Mouse (Mus musculus): ENCODE measurements around the gene Myom1. TPM values are rescaled to one million over a fixed set of nuclear protein-coding genes. Genes with fewer than 3 reads are reported as not detected.

Gene Myom1
- total RNA-seq, 2 experiments from 2014 or later: 2.3 to 3.7 TPM

DNA sequence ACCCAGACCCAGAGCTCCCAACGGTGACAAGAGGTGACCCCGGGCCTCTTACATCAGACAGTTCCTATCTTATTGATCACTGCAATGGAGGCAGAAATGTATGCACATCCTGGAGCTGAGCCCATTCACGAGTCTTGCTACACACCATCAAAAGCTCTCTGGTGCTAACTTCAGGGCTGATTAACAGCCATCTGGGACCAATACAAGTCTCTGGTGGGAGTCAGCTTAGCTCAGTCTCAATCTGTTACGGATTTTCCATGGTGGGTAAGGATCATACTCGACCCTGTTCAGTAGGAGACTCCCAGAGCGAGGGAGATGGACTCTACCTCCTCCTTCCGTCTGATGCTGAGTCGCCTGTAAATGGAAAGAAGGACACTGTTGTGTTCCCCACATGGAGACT lies 157.3 kb downstream of the Myom1 start:
- intact Hi-C loops (cut with DNase I): no loop called here

DNA sequence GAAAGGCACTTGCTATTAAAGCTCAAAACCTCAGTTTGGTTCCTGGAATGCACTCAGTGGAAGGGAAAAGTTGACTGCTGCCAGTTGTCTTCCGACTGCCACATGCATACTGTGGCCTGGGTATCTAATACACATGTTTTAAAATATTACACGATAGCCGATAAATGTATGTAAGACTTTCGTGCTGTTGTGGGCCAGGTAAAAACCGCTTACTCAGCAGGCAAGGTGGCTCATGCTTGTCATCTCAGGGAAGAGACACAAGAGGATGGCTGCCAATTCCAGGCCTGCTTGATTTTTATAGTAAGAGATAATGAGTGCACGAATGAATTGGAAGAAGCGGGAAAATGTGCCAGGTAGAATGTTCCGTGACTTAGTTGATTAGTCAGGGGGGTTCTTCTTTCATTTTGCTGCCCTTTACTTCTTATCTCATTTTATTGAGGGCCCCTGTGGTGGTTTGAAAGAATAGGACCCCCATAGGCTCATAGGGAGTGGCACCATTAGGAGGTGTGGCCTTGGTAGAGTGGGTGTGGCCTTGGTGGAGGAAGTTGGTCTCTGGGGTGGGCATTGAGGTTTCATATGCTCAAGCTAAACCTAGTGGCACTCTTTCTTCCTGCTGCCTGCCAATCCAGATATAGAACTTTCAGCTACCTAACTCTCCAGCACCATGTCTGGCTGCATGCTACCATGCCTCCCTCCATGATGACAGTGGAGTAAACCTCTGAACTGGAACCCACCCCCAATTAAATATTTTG lies 158.0 kb downstream of the Myom1 start:
- no peak for DNase-seq (ENCODE audit: low spot score in 2 of 2)
- intact Hi-C loops (cut with DNase I): no loop called here

More for the DNA sequence above, 157.3 kb downstream of the Myom1 start:
- no peak for DNase-seq (ENCODE audit: low spot score in 2 of 2)

DNA sequence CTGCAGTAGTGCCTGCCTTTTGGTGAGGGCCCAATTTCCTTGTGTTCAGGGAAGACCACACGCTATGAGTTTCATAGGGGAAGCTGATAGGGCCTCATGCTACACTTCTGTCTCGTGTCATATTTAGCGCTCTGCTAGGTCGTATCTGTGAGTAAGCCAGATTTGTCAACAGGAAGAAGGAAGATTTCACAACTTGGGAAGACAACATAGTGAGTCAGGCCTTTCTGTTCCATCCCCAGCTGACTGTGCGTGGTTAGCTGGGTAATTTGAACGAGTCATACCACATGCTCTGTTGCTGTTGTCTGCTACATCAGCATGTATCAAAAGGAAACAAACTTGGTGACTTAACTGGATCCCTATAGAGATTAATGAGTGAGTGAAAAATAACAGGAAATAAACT lies 162.6 kb downstream of the Myom1 start:
- intact Hi-C loops (cut with DNase I): no loop called here
- DNase-seq (ENCODE audit: low spot score in 2 of 2): peak in 1 of 2 experiments; percentile 14

DNA sequence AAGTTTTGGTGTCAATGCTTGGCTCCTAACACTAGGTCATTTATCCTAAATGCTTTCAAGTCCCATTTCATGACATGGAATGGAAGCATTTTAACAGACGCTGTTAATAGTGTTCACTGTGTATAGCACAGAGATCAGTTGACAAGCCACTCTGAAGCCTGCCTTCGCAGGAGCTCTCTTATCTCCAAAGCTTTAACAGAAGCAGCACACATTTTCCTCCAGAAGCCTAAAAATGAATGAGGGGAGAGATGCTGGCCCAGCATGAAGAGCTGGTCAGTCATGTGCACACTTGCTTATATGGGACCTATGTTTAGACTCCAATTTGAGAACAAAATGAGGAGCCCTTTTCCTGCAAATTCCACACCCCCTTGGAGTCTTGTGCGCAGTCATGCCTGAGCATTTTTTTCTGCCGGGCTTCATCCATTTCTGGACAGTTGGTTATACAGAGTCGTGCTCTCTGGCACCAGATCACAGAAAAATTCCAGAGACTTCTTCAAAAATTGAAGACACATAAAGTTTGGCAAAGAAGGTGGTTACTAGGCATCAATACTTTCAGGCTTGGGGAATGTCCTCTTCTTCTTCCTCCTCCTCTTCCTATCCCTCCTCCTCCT lies 165.9 kb downstream of the Myom1 start:
- intact Hi-C loops (cut with DNase I): no loop called here
- no peak for DNase-seq (ENCODE audit: low spot score in 2 of 2)

DNA sequence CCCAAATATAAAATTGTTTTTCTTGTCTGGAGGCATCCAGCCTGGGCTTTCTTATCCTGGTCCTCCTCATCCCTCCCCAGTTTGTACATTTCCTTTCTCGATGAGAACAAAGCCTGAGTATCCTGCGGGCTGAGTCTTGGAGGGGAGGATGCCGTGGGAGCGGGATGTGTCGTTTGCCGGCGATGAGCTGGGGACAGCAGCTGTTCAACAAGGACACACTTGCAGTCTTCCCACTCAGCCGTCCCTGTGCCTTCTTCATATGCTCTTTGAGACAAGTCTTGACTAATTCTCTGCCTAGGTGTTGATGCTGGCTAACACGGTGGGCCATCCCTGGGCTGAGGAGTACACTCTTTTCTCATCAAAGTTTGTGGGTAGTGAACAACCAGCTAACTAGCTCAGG lies 166.4 kb downstream of the Myom1 start:
- peak; percentile 54 to 60 for DNase-seq (ENCODE audit: low spot score in 2 of 2)
- intact Hi-C loops (cut with DNase I): no loop called here

DNA sequence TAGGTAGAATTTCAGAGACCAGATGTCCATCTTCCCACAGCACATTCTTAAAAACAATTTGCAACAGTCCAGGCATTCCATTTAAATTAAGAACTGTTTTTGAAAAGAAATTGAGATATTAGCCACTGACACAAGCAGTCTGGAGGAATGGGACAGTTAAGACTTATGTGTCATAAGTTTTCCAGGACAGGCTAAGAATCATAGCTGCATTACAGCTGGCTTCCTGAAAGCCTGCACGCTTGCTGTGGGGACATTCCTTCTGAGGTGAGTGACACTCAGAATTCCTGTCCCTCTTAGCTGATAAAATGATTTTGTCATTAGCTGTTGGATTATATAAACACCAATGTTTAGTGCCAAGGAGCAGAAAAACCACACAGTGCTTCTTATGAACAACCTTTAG lies 167.2 kb downstream of the Myom1 start:
- no peak for DNase-seq (ENCODE audit: low spot score in 2 of 2)
- intact Hi-C loops (cut with DNase I): no loop called here

DNA sequence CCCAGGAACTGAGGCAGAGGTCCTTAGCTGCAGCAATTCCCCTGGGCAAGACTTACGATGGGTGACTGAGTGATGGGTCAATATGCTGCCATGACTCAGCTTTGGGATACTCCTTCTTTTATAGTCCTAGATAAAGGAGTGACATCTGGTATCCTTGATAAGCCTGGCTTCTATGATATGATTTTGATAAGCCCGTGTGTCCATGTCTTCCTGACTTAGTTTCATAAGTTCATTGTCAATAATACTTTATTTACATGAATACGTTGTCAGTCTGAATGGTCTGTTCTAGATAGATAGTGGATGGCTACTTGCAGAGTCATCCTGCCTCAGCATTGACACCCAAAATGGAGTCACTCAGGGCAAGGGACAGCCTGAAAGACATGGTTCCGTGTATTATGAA lies 168.7 kb downstream of the Myom1 start:
- intact Hi-C loops (cut with DNase I): no loop called here
- no peak for DNase-seq (ENCODE audit: low spot score in 2 of 2)

Other genes starting within 250 kb of the Myom1 start
- gene Tgif1, start 149.1 kb upstream of the Myom1 start, total RNA-seq (2021): 1 to 10 TPM in 1 of 2 experiments, under 1 TPM in 1; 0.99 to 1.2 TPM
- 10 to 100 TPM; 39.9 to 44.1 TPM for gene Myl12a, start 245 bp downstream of the Myom1 start, total RNA-seq (2021)
- 10 to 100 TPM; 74.0 to 89.0 TPM for gene Lpin2, start 179.9 kb downstream of the Myom1 start, total RNA-seq (2021)

Data from left cerebral cortex, postnatal 36 days (tissue).